Mouse (Mus musculus) ES-E14 (cell line): ENCODE results near the gene Stmn1. TPM values are rescaled to one million over a fixed set of nuclear protein-coding genes. Genes with fewer than 3 reads are reported as not detected.

Source experiments
- DNase-seq: peaks from one replicate; pipeline ENCODE4 v3.0.0-alpha.2; 2013; ENCODE audit warnings: low read depth, low spot score
- H3K27ac ChIP-seq: 2 replicates; pipeline ENCODE4 v1.5.1; 2012; ENCODE audit warnings: low read depth, mild to moderate bottlenecking, low read length, moderate library complexity, mixed read lengths; ENCODE audit not compliant: poor library complexity, insufficient read depth, severe bottlenecking
- H3K36me3 ChIP-seq: 2 replicates; pipeline ENCODE4 v1.6.1; 2012; ENCODE audit warnings: mild to moderate bottlenecking, low read length, moderate library complexity, mixed read lengths; ENCODE audit not compliant: control insufficient read depth, poor library complexity, insufficient read depth, severe bottlenecking
- H3K4me1 ChIP-seq, 2 experiments: fragments of 150-350 bp in 1 of 2; sonication (generic) in 1 of 2; 2 replicates each; pipeline ENCODE4 v1.6.1; 2012; ENCODE audit warnings: low read length in 2 of 2, mild to moderate bottlenecking in 1 of 2, mixed read lengths in 1 of 2; ENCODE audit not compliant: control insufficient read depth in 2 of 2, insufficient read depth in 2 of 2, poor library complexity in 1 of 2
- H3K4me3 ChIP-seq, 2 experiments: fragments of 150-350 bp in 1 of 2; sonication (generic) in 1 of 2; 2 replicates each; pipeline ENCODE4 v1.5.1; 2012; ENCODE audit warnings: low read length in 2 of 2, low read depth in 1 of 2, mild to moderate bottlenecking in 1 of 2, mixed read lengths in 1 of 2; ENCODE audit not compliant: insufficient read depth in 1 of 2, poor library complexity in 1 of 2, severe bottlenecking in 1 of 2
- H3K9ac ChIP-seq: 2 replicates; pipeline ENCODE4 v1.6.1; 2012; ENCODE audit warnings: low read depth, mild to moderate bottlenecking, low read length, mixed read lengths; ENCODE audit not compliant: poor library complexity, insufficient read depth, severe bottlenecking
- H3K9me3 ChIP-seq: fragments of 150-350 bp; sonication (generic); 2 replicates; pipeline ENCODE4 v1.6.1; 2012; ENCODE audit warnings: low read depth, mild to moderate bottlenecking, low read length; ENCODE audit not compliant: control insufficient read depth, insufficient read depth
- CHD2 ChIP-seq: IDR thresholded peaks from 2 replicates; pipeline ENCODE4 v1.6.1; 2014; ENCODE audit warnings: mild to moderate bottlenecking, low read depth, low read length, inconsistent platforms
- HCFC1 ChIP-seq: IDR thresholded peaks from 2 replicates; pipeline ENCODE4 v1.6.1; 2012; ENCODE audit warnings: low read length, inconsistent platforms, borderline replicate concordance; ENCODE audit not compliant: insufficient read depth
- MAFK ChIP-seq: IDR thresholded peaks from 2 replicates; pipeline ENCODE4 v1.6.1; 2014; ENCODE audit warnings: mild to moderate bottlenecking, low read depth, low read length, inconsistent platforms; ENCODE audit not compliant: insufficient read depth
- ZC3H11A ChIP-seq: IDR thresholded peaks from 2 replicates; pipeline ENCODE4 v1.6.1; 2012; ENCODE audit warnings: low read depth, mild to moderate bottlenecking, inconsistent platforms, low read length, borderline replicate concordance
- ZNF384 ChIP-seq: IDR thresholded peaks from 2 replicates; pipeline ENCODE4 v1.6.1; 2012; ENCODE audit warnings: low read depth, low read length, inconsistent platforms
- in situ Hi-C, 2 experiments: fragments of 600-800 bp; cut with MboI; formaldehyde crosslinking; loops; one replicate each; pipeline ENCODE4 v1.15.1; 2025; ENCODE audit warnings: low sequenced_read_pairs in 2 of 2, inconsistent platforms in 1 of 2; ENCODE audit not compliant: unreplicated experiment in 2 of 2
- total RNA-seq: library from RNA; depleted of rRNA; stranded (reverse); fragments of 300-350 nt; gene quantifications from 2 replicates; pipeline ENCODE4 v1.2.3, GENCODE M21; 2012

Gene Stmn1
- total RNA-seq, 1 experiment = 361 TPM

DNA sequence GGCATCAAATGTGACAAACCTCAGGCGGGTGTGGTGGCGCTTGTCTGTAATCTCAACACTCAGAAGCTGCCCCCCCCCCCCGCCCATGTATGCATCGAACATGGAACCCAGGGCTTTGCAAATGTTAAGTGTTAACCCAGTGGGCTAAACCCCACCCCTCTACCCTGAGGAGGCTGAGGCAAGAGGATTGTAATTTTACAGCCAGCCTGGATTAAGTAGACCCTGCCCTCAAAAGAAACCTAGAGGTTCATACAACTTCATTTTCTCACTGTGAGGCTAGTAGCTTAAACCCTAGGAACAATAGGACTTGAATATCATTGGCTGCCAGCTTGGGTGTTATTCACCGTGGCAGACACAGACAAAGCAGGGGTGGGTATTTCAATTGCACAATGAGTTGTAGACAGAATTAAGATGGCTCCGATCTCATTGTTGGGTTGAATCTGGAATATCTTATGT, 1.2 kb downstream of the Stmn1 start:
- Histone ChIP-seq H3K9ac (peak overlapping the region; percentile 18; the same call in 1 of the 2 replicates), H3K4me3 (peak overlapping the region; percentile 88 to 92), H3K36me3 (peaks cover 22% of the 10 kb centered on the region), H3K4me1 (peaks cover 10 to 15% of the 10 kb centered on the region in 2 experiments; a peak in 3 of 4 replicates), H3K9me3 (no peaks in the 10 kb centered on the region), H3K27ac (peak overlapping the region; percentile 100; the same call in 1 of the 2 replicates)
- in situ Hi-C loops = no loop called here
- DNase-seq = no peak
- TF ChIP-seq ZNF384 (no peak), HCFC1 (no peak), CHD2 (no peak), MAFK (no peak), ZC3H11A (no peak)

GRCm38 (mm10) chr4:134469985-134470384, 1.9 kb downstream of the Stmn1 start:
- no peak for DNase-seq
- peak overlapping the region; percentile 44; the same call in 1 of the 2 replicates for H3K9ac ChIP-seq
- in situ Hi-C loops = no loop called here

DNA sequence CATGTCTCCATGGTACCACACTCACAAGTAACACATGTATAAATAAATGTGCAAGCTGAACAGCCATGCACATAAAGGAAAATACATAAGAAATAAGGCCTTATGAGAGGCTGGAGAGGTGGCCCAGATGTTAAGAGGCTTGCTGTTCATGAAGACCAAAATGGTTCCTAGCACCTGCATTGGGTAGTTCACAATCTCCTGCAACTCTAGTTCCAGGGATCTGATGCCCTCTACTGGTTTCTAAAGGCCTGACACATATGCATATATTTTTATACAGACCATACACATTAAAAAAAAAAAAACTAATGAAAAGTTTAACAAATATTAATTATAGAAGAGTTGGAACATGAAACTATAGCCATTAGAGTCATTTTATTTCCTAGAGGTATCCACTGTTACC, 3.3 kb downstream of the Stmn1 start:
- no peaks in the 10 kb centered on the region for H3K9me3 ChIP-seq
- H3K36me3 ChIP-seq = peaks cover 28% of the 10 kb centered on the region
- H3K4me3 ChIP-seq = peak overlapping the region in 1 of 2 experiments; percentile 42; a peak in 1 of 4 replicates
- H3K4me1 ChIP-seq = peaks cover 6 to 13% of the 10 kb centered on the region in 2 experiments; a peak in 3 of 4 replicates
- peak overlapping the region; percentile 47; the same call in 1 of the 2 replicates for H3K27ac ChIP-seq
- DNase-seq = no peak
- TF ChIP-seq MAFK = no peak
- TF ChIP-seq ZNF384 = 0 out of 2 replicates have a peak, but pooled peaks have one; percentile 23
- H3K9ac ChIP-seq = peak overlapping the region; percentile 70; the same call in 1 of the 2 replicates
- in situ Hi-C loops = no loop called here

More at GRCm38 (mm10) chr4:134469985-134470384, 1.9 kb downstream of the Stmn1 start:
- peaks cover 10 to 19% of the 10 kb centered on the region in 2 experiments; a peak in 3 of 4 replicates for H3K4me1 ChIP-seq
- H3K36me3 ChIP-seq = peaks cover 27% of the 10 kb centered on the region
- H3K4me3 ChIP-seq = peak overlapping the region; percentile 47 to 88; a peak in 2 of 4 replicates
- H3K27ac ChIP-seq = peak overlapping the region; percentile 100; the same call in 1 of the 2 replicates
- no peaks in the 10 kb centered on the region for H3K9me3 ChIP-seq
- TF ChIP-seq ZNF384 (no peak), MAFK (no peak), ZC3H11A (no peak), CHD2 (no peak)

DNA sequence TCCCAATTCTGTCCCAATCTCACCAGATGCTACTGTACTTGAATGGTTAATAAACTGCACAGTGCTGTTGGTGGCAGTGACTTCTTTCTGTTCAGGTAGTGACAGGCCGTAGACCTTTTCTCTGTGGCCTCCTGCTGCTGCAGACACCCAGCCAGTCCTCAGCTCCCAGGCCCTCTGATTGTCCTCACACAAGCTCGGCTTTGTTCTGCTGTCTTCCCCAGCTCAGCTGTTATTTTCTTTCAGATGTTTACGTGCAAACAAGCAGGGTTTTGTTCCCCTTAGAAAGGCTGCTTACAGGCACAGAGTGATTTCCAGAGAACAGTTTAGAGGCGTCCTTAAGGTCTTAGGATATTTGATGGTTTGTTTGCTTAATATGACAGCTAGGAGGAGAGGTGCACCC, 5.6 kb downstream of the Stmn1 start:
- Histone ChIP-seq H3K4me3 (no peak overlapping the region), H3K4me1 (peaks cover 0 to 12% of the 10 kb centered on the region in 2 experiments; a peak in 3 of 4 replicates), H3K36me3 (peaks cover 32% of the 10 kb centered on the region), H3K9me3 (no peaks in the 10 kb centered on the region), H3K9ac (no peak overlapping the region), H3K27ac (no peak overlapping the region; the same call in 1 of the 2 replicates)
- no peak for DNase-seq
- in situ Hi-C loops = no loop called here
- TF ChIP-seq HCFC1 (no peak), ZNF384 (no peak), ZC3H11A (no peak), MAFK (no peak), CHD2 (no peak)

- peaks cover 0 to 12% of the 10 kb centered on the region in 2 experiments; a peak in 3 of 4 replicates for H3K4me1 ChIP-seq
- no peak overlapping the region for H3K4me3 ChIP-seq
- in situ Hi-C loops = no loop called here
- H3K27ac ChIP-seq = no peak overlapping the region; the same call in 1 of the 2 replicates
- peaks cover 32% of the 10 kb centered on the region for H3K36me3 ChIP-seq
- DNase-seq = no peak
- no peak overlapping the region for H3K9ac ChIP-seq
- H3K9me3 ChIP-seq = no peaks in the 10 kb centered on the region
- TF ChIP-seq CHD2 (no peak), ZNF384 (no peak), HCFC1 (no peak), MAFK (no peak), ZC3H11A (no peak)
Observed at GRCm38 (mm10) chr4:134474240-134474639, 6.1 kb downstream of the Stmn1 start.
